Mouse (Mus musculus) liver, adult (tissue): ENCODE data around the gene Ccdc12.

Experiments
- GATA4 ChIP-seq: IDR thresholded peaks from 2 replicates; pipeline ENCODE4 v1.6.1; 2014; ENCODE audit warnings: mild to moderate bottlenecking, low read length; ENCODE audit not compliant: insufficient replicate concordance

Gene Ccdc12

GRCm38 (mm10) chr9:110681817-110682216, 25.5 kb downstream of the Ccdc12 start:
- TF ChIP-seq GATA4: no peak

- TF ChIP-seq GATA4: no peak
These were observed 26.0 kb downstream of the Ccdc12 start for GRCm38 (mm10) chr9:110682255-110682654.

- no peak for TF ChIP-seq GATA4
These were observed 27.3 kb downstream of the Ccdc12 start for GRCm38 (mm10) chr9:110683574-110684099.

GRCm38 (mm10) chr9:110684100-110684831, 28.0 kb downstream of the Ccdc12 start:
- TF ChIP-seq GATA4: no peak

- no peak for TF ChIP-seq GATA4
These were observed 28.9 kb downstream of the Ccdc12 start for GRCm38 (mm10) chr9:110685187-110685586.

- no peak for TF ChIP-seq GATA4
These were observed 29.3 kb downstream of the Ccdc12 start for GRCm38 (mm10) chr9:110685591-110685990.

GRCm38 (mm10) chr9:110686472-110686871, 30.2 kb downstream of the Ccdc12 start:
- TF ChIP-seq GATA4: no peak

- no peak for TF ChIP-seq GATA4
These were observed 30.8 kb downstream of the Ccdc12 start for GRCm38 (mm10) chr9:110687061-110687460.

- TF ChIP-seq GATA4: no peak
These were observed 31.5 kb downstream of the Ccdc12 start for GRCm38 (mm10) chr9:110687846-110688245.

GRCm38 (mm10) chr9:110689261-110689779, 33.0 kb downstream of the Ccdc12 start:
- TF ChIP-seq GATA4: no peak

GRCm38 (mm10) chr9:110695165-110695755, 39.0 kb downstream of the Ccdc12 start:
- TF ChIP-seq GATA4: no peak

GRCm38 (mm10) chr9:110696427-110696826, 40.1 kb downstream of the Ccdc12 start:
- no peak for TF ChIP-seq GATA4

- TF ChIP-seq GATA4: no peak
These were observed 41.2 kb downstream of the Ccdc12 start for GRCm38 (mm10) chr9:110697465-110697864.

GRCm38 (mm10) chr9:110699574-110699973, 43.3 kb downstream of the Ccdc12 start:
- TF ChIP-seq GATA4: no peak

- no peak for TF ChIP-seq GATA4
These were observed 45.1 kb downstream of the Ccdc12 start for GRCm38 (mm10) chr9:110701114-110702032.
